Mouse (Mus musculus) limb, embryonic 11.5 days (tissue): ENCODE measurements at regions not wholly inside any gene's neighbourhood (a gene's known extent, or its start where the extent isn't known, plus 50 kb on each side); places are given as distances from the start of the nearest gene placed in this dataset.

ENCODE experiments used
- ATAC-seq: fragments of 200-750 bp; cut with Nextera tagmentation; 2 replicates; pipeline ENCODE4 v1.8.0; 2017; ENCODE audit warnings: low read depth; ENCODE audit not compliant: insufficient number of reproducible peaks, low FRiP score, low TSS enrichment
- DNase-seq: peaks from one replicate; pipeline ENCODE4 v3.0.0-alpha.2; 2015; ENCODE audit warnings: low spot score
- H3K27ac ChIP-seq: fragments of 300-500 bp; sonication (generic); replicated peaks from 2 replicates; pipeline ENCODE4 v1.5.1; 2014; ENCODE audit warnings: low read depth, mild to moderate bottlenecking, low read length
- H3K27me3 ChIP-seq: fragments of 300-500 bp; sonication (generic); 2 replicates; pipeline ENCODE4 v1.6.1; 2014; ENCODE audit warnings: mild to moderate bottlenecking, low read length, mixed read lengths; ENCODE audit not compliant: control insufficient read depth, insufficient read depth
- H3K36me3 ChIP-seq: fragments of 300-500 bp; sonication (generic); 2 replicates; pipeline ENCODE4 v1.6.1; 2014; ENCODE audit warnings: mild to moderate bottlenecking, low read length, moderate library complexity, mixed read lengths; ENCODE audit not compliant: control insufficient read depth, insufficient read depth
- H3K4me1 ChIP-seq: fragments of 300-500 bp; sonication (generic); 2 replicates; pipeline ENCODE4 v1.6.1; 2014; ENCODE audit warnings: low read length, mixed read lengths; ENCODE audit not compliant: control insufficient read depth, insufficient read depth
- H3K4me2 ChIP-seq: fragments of 300-500 bp; sonication (generic); 2 replicates; pipeline ENCODE4 v1.6.1; 2014; ENCODE audit warnings: low read depth, mild to moderate bottlenecking, moderate library complexity; ENCODE audit not compliant: severe bottlenecking
- H3K4me3 ChIP-seq: fragments of 300-500 bp; sonication (generic); 2 replicates; pipeline ENCODE4 v1.5.1; 2014; ENCODE audit warnings: low read depth, low read length
- H3K9ac ChIP-seq: fragments of 300-500 bp; sonication (generic); 2 replicates; pipeline ENCODE4 v1.6.1; 2014; ENCODE audit warnings: mild to moderate bottlenecking, low read length
- H3K9me3 ChIP-seq: fragments of 300-500 bp; sonication (generic); 2 replicates; pipeline ENCODE4 v1.6.1; 2016; ENCODE audit warnings: low read length; ENCODE audit not compliant: control insufficient read depth
- WGBS: fragments of 180-500 bp; shearing (Covaris S2); extraction: QIAGEN DNeasy Blood & Tissue Kit; methylation state at CpG from one replicate; pipeline ENCODE4 v1.1.7; 2014; 5-methylcytosine and 5-hydroxymethylcytosine counted together

DNA sequence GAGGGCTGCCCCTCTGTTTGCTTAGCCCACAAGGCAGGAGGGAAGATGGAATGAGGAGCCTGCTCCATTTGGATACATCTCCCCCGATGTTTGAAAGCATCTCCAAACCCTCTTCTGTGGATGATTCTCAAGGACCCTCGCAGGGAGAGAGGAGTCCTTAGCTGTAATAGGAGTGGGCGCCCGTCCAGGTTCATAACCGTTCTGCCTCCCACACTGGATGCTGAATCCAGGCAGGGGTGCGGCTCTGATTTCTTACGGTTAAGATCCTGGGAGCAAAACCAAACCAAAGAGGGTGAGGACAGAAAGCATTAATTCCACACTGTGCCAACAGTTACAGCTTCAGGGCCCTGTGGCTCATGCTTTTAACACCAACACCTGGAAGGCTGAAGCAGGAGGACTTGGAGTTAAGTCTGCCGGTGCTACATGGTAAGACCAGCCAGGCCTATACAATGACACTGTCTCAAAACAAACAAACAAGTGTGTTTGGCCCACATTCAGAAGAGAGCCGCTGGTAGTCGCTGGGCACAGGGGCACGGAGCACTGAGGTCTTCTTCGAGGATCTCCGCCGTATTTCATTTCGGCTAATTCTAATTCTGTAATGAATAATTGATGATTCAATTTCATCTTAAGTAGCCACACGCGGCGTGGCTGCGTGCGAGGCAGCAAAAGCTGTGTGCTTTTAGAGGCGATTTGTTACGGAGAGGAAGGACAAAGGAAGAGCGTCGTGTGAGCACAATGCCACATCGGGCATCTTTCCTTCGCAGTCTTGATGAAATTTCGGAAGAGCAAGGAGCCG lies 233.8 kb downstream of the Sipa1l2 start:
- 82% methylated on average over 28 of the region's 28 CpGs for WGBS
- Histone ChIP-seq H3K36me3 (no peaks in the 10 kb centered on the region), H3K9ac (no peak overlapping the region), H3K4me1 (no peaks in the 10 kb centered on the region; the same call in 1 of the 2 replicates), H3K27me3 (no peaks in the 10 kb centered on the region), H3K27ac (no peak overlapping the region), H3K4me2 (no peak overlapping the region), H3K9me3 (no peaks in the 10 kb centered on the region), H3K4me3 (no peak overlapping the region)
- no peak for ATAC-seq
- DNase-seq: no peak

DNA sequence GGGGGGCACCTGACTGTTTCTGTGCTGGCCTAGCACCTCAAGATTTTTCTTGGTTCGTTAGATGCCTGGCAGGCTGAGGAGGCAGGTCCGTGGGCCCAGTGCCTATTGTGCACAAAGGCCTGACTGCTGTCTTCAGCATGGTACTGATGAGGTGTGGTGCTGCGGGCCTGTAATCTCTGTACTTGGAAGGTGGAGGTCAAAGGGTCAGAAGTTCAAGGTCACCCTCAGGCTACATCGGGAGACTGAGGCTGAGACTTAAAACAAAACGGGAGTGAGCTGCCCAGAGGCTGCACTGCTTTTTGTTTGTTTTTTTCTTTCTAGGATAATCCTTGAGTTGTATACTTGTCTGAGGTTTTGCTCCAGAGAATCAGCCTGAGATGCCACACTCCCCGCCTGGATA lies 234.4 kb downstream of the Sipa1l2 start:
- Histone ChIP-seq H3K4me3 (no peak overlapping the region), H3K27me3 (no peaks in the 10 kb centered on the region), H3K27ac (no peak overlapping the region), H3K9me3 (no peaks in the 10 kb centered on the region), H3K9ac (no peak overlapping the region), H3K4me2 (no peak overlapping the region), H3K36me3 (no peaks in the 10 kb centered on the region), H3K4me1 (no peaks in the 10 kb centered on the region; the same call in 1 of the 2 replicates)
- 48% methylated on average over 6 of the region's 6 CpGs for WGBS
- ATAC-seq: no peak
- no peak for DNase-seq

DNA sequence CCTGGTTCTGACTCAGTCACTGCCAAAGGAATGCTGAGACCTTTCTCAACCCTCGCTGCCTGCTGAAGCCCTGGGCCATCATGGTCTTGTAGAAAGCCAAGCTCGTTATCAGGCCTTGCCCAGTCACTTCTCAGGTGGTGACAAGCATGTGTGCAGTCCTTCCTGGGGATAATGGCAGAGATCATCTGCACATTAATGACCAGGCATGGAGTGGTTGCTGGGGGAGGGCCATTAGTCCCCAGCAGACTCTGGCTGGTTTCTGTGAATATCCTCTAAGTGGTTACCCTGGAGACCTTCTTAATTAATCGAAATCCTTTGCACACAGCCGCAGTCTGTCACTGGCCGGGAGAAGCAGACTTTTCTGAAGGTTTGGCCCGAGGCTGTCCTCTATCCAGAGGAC lies 239.0 kb downstream of the Sipa1l2 start:
- no peak overlapping the region for H3K27ac ChIP-seq
- ATAC-seq: no peak

DNA sequence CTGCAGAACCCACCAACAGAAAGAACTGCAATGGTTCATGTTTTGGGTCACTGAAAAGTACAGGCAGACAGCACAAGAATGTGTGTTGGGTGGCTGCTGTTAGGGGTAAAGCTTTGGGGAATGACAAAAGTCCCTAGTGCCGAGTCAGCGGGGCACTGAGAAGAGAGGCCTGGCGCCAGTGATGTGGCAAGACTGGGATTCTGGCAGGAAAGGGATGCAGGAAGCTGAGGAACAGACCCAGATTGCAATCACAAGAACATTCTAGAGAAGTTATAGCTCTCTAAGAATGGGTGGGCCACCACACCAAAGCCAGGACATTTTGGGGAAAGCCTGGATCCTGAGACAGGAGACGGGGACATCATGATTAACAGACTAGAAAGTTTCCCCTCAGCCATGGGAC lies 241.0 kb downstream of the Sipa1l2 start:
- no peak for DNase-seq
- ATAC-seq: no peak
- Histone ChIP-seq H3K4me3 (no peak overlapping the region), H3K27ac (no peak overlapping the region), H3K27me3 (no peaks in the 10 kb centered on the region), H3K4me2 (no peak overlapping the region), H3K36me3 (no peaks in the 10 kb centered on the region), H3K9ac (no peak overlapping the region), H3K4me1 (0 out of 2 replicates have a peak, but pooled peaks cover 3% of the 10 kb centered on the region), H3K9me3 (no peaks in the 10 kb centered on the region)
- WGBS: 91% methylated on average over 4 of the region's 4 CpGs

More for the DNA sequence above, 239.0 kb downstream of the Sipa1l2 start:
- H3K36me3 ChIP-seq: no peaks in the 10 kb centered on the region
- H3K4me3 ChIP-seq: no peak overlapping the region
- WGBS: 45% methylated on average over 6 of the region's 6 CpGs
- H3K9me3 ChIP-seq: no peaks in the 10 kb centered on the region
- no peak overlapping the region for H3K4me2 ChIP-seq
- no peak for DNase-seq
- no peak overlapping the region for H3K9ac ChIP-seq
- H3K27me3 ChIP-seq: no peaks in the 10 kb centered on the region
- H3K4me1 ChIP-seq: 0 out of 2 replicates have a peak, but pooled peaks cover 2% of the 10 kb centered on the region

DNA sequence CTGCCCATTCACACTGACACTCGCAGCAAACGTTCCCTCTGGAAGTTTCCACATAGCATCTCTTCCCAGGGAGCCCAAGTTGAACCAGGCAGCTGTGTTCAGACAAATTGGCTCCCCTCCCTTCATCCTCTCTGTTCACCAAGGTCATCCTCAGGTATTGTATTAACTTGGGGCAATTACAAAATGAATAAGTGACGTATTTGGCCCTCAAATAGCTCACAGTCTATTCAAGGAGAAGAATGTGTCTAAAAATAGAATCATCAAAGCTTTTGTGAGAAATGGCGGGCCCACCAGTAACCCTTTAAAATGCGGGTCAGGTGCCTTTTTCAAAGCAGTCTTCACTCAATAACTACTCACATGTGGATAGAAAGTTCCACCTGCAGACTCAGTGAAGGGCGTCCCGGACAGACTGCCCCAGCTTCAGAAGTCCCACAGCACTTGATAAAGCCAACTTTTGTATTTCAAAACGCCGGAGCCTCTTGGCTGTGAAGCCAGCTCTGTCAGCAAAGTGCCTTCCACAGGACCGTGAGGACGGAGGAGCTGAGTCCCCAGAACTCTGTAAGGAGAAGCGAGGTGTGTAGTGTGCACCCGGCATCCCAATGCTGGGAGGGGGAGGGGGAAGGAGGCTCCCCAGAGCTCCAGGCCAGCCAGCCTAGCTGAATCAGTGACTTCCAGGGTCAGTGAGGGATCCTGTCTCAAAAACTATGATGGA lies 241.9 kb downstream of the Sipa1l2 start:
- Histone ChIP-seq H3K27ac (no peak overlapping the region), H3K4me3 (no peak overlapping the region), H3K36me3 (no peaks in the 10 kb centered on the region), H3K27me3 (no peaks in the 10 kb centered on the region), H3K4me1 (0 out of 2 replicates have a peak, but pooled peaks cover 3% of the 10 kb centered on the region), H3K9me3 (no peaks in the 10 kb centered on the region), H3K9ac (no peak overlapping the region), H3K4me2 (no peak overlapping the region)
- no peak for DNase-seq
- ATAC-seq: no peak
- WGBS: 76% methylated on average over 13 of the region's 13 CpGs

DNA sequence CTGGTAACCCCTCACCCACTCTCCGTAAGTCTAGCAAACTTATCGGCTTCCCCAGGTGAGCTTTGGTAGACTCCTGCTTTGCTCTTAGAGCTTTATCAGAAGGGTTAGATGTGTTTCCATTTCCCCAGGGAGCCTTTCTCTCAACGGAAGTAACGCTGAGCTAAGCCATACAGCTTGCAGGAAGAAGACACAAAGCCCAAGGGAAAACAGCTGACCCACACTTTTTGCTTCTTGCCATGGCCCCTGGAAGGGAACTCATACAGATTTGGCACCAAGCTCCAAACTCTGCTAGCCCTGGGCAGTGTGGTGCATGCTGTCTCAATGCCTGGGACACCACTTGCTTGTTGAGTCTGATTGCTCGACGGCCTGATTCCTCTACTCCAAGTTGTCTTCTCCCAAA lies 242.6 kb downstream of the Sipa1l2 start:
- no peak for ATAC-seq
- no peaks in the 10 kb centered on the region for H3K27me3 ChIP-seq
- 87% methylated on average over 6 of the region's 6 CpGs for WGBS

DNA sequence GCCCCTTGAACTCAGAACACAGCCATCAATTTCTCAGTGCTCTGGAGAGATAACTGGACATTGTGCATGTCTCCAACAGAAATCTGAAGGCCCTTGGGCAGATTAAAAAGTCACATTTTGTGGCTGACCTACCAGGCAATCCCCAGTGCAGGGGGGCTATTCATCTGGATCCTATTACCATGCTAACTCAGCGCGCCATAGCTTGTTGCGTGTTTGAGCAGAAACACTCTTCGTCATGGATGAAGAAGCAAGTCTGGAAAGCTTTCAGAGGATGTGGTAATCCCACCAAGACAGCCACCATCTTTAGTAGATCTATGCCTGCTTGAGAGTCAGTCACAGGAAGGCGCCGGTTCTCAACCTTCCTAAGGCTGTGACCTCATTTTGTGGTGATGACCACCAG lies 243.9 kb downstream of the Sipa1l2 start:
- Histone ChIP-seq H3K4me2 (no peak overlapping the region), H3K36me3 (no peaks in the 10 kb centered on the region), H3K9me3 (no peaks in the 10 kb centered on the region), H3K4me1 (0 out of 2 replicates have a peak, but pooled peaks cover 3% of the 10 kb centered on the region), H3K9ac (no peak overlapping the region), H3K27ac (no peak overlapping the region), H3K4me3 (no peak overlapping the region), H3K27me3 (no peaks in the 10 kb centered on the region)
- DNase-seq (no peak), ATAC-seq (no peak)
- 68% methylated on average over 6 of the region's 6 CpGs for WGBS

More for the DNA sequence above, 242.6 kb downstream of the Sipa1l2 start:
- Histone ChIP-seq H3K9me3 (no peaks in the 10 kb centered on the region), H3K4me3 (no peak overlapping the region), H3K4me2 (no peak overlapping the region), H3K27ac (no peak overlapping the region), H3K36me3 (no peaks in the 10 kb centered on the region), H3K4me1 (0 out of 2 replicates have a peak, but pooled peaks cover 3% of the 10 kb centered on the region), H3K9ac (no peak overlapping the region)
- DNase-seq: no peak

DNA sequence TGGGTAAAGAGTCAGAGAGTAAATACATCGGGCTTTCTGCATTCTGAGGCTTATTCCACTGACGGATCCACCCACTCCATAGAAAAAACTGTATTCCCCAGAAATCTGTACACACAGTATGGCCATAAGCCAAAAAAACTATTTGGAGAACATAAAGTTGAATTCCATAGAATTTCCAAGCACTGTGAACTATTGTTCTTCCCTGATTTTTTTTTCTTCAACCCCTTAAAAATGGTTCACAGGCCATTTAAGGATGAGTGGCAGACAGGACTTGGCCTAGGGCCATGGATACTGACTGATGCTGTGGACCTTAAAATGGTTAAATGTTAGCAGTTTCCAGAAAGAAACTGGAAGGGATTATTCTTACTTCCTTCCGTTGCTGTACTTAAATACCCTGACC lies 247.0 kb downstream of the Sipa1l2 start:
- 0 out of 2 replicates have a peak, but pooled peaks cover 3% of the 10 kb centered on the region for H3K4me1 ChIP-seq
- no peak overlapping the region for H3K27ac ChIP-seq
- DNase-seq (no peak), ATAC-seq (no peak)
- no peaks in the 10 kb centered on the region for H3K9me3 ChIP-seq
- WGBS: 90% methylated on average over 3 of the region's 3 CpGs
- H3K27me3 ChIP-seq: no peaks in the 10 kb centered on the region
- H3K9ac ChIP-seq: no peak overlapping the region
- H3K36me3 ChIP-seq: no peaks in the 10 kb centered on the region
- H3K4me3 ChIP-seq: no peak overlapping the region
- H3K4me2 ChIP-seq: no peak overlapping the region
